Mouse (Mus musculus) MEL (cell line): ENCODE measurements around the gene Pard3b. TPM values are rescaled to one million over a fixed set of nuclear protein-coding genes. Genes with fewer than 3 reads are reported as not detected.

Experiments
- DNase-seq: peaks from one replicate; pipeline ENCODE4 v3.0.0; 2011; ENCODE audit warnings: low read depth, low spot score
- H3K27ac ChIP-seq: 2 replicates; pipeline ENCODE4 v1.5.1; 2012; ENCODE audit warnings: low read depth, mild to moderate bottlenecking, control low read depth, low read length, moderate library complexity; ENCODE audit not compliant: control insufficient read depth
- H3K27me3 ChIP-seq, 2 experiments: fragments of 150-350 bp in 1 of 2; sonication (generic) in 1 of 2; 2 replicates each; pipeline ENCODE4 v1.6.1; 2012; ENCODE audit warnings: low read length in 2 of 2, mild to moderate bottlenecking in 2 of 2, improper control_type of control experiment in 1 of 2, moderate library complexity in 1 of 2; ENCODE audit not compliant: insufficient read depth in 2 of 2, control insufficient read depth in 1 of 2
- H3K36me3 ChIP-seq, 2 experiments: 2 replicates each; pipeline ENCODE4 v1.6.1; 2012 to 2014; ENCODE audit warnings: low read length in 2 of 2, improper control_type of control experiment in 1 of 2, inconsistent platforms in 1 of 2, mild to moderate bottlenecking in 1 of 2; ENCODE audit not compliant: insufficient read depth in 2 of 2, control insufficient read depth in 1 of 2
- H3K4me1 ChIP-seq, 2 experiments: fragments of 150-350 bp in 1 of 2; sonication (generic) in 1 of 2; 2 replicates each; pipeline ENCODE4 v1.6.1; 2012; ENCODE audit warnings: low read length in 2 of 2, improper control_type of control experiment in 1 of 2, mild to moderate bottlenecking in 1 of 2; ENCODE audit not compliant: insufficient read depth in 2 of 2, control insufficient read depth in 1 of 2
- H3K4me3 ChIP-seq, 2 experiments: fragments of 150-350 bp in 1 of 2; sonication (generic) in 1 of 2; 2 replicates each; pipeline ENCODE4 v1.5.1; 2012; ENCODE audit warnings: low read depth in 2 of 2, low read length in 2 of 2, mild to moderate bottlenecking in 2 of 2, moderate library complexity in 2 of 2, control low read depth in 1 of 2, improper control_type of control experiment in 1 of 2; ENCODE audit not compliant: control insufficient read depth in 1 of 2, insufficient read depth in 1 of 2
- H3K79me2 ChIP-seq: 2 replicates; pipeline ENCODE4 v1.6.1; 2012; ENCODE audit warnings: mild to moderate bottlenecking, low read length, moderate library complexity; ENCODE audit not compliant: control insufficient read depth, poor library complexity, insufficient read depth
- H3K9ac ChIP-seq: 2 replicates; pipeline ENCODE4 v1.6.1; 2012; ENCODE audit warnings: low read depth, mild to moderate bottlenecking, control low read depth, low read length, moderate library complexity; ENCODE audit not compliant: control insufficient read depth, poor library complexity, severe bottlenecking
- H3K9me3 ChIP-seq: fragments of 150-350 bp; sonication (generic); replicated peaks from 2 replicates; pipeline ENCODE4 v1.6.1; 2012; ENCODE audit warnings: mild to moderate bottlenecking, low read length, improper control_type of control experiment, moderate library complexity; ENCODE audit not compliant: insufficient read depth
- CHD2 ChIP-seq: IDR thresholded peaks from 2 replicates; pipeline ENCODE4 v1.6.1; 2011; ENCODE audit warnings: low read length, improper control_type of control experiment
- ELF1 ChIP-seq: IDR thresholded peaks from 2 replicates; pipeline ENCODE4 v1.6.1; 2014; ENCODE audit warnings: low read depth, mild to moderate bottlenecking, inconsistent platforms, low read length, improper control_type of control experiment, moderate library complexity
- ETS1 ChIP-seq: IDR thresholded peaks from 2 replicates; pipeline ENCODE4 v1.6.1; 2012; ENCODE audit warnings: low read depth, mild to moderate bottlenecking, inconsistent platforms, low read length, improper control_type of control experiment, moderate library complexity
- GATA1 ChIP-seq: IDR thresholded peaks from 2 replicates; pipeline ENCODE4 v1.6.1; 2011; ENCODE audit warnings: low read depth, low read length, improper control_type of control experiment
- HCFC1 ChIP-seq: IDR thresholded peaks from 2 replicates; pipeline ENCODE4 v1.6.1; 2012; ENCODE audit warnings: low read depth, mild to moderate bottlenecking, inconsistent platforms, low read length, improper control_type of control experiment, moderate library complexity
- KAT2A ChIP-seq: conservative IDR thresholded peaks from 2 replicates; pipeline ENCODE4 v1.6.1; 2012; ENCODE audit warnings: low read depth, low read length, improper control_type of control experiment, inconsistent platforms
- MAZ ChIP-seq: IDR thresholded peaks from 2 replicates; pipeline ENCODE4 v1.6.1; 2012; ENCODE audit warnings: low read depth, mild to moderate bottlenecking, inconsistent platforms, low read length, improper control_type of control experiment
- MEF2A ChIP-seq: IDR thresholded peaks from 2 replicates; pipeline ENCODE4 v1.6.1; 2014; ENCODE audit warnings: low read depth, mild to moderate bottlenecking, inconsistent platforms, low read length, improper control_type of control experiment; ENCODE audit not compliant: poor library complexity, insufficient replicate concordance, severe bottlenecking; ENCODE audit errors: extremely low read depth
- MXI1 ChIP-seq: IDR thresholded peaks from 2 replicates; pipeline ENCODE4 v1.6.1; 2011; ENCODE audit warnings: mild to moderate bottlenecking, low read depth, low read length, improper control_type of control experiment
- MYC ChIP-seq: IDR thresholded peaks from 2 replicates; pipeline ENCODE4 v1.6.1; 2011; ENCODE audit warnings: low read depth, mild to moderate bottlenecking, low read length, improper control_type of control experiment, moderate library complexity
- NELFE ChIP-seq: IDR thresholded peaks from 2 replicates; pipeline ENCODE4 v1.6.1; 2011; ENCODE audit warnings: low read depth, low read length, improper control_type of control experiment
- NRF1 ChIP-seq: IDR thresholded peaks from 2 replicates; pipeline ENCODE4 v1.6.1; 2014; ENCODE audit warnings: low read depth, mild to moderate bottlenecking, inconsistent platforms, low read length, improper control_type of control experiment, moderate library complexity; ENCODE audit not compliant: poor library complexity, insufficient read depth, severe bottlenecking
- POLR2AphosphoS2 ChIP-seq: IDR thresholded peaks from 2 replicates; pipeline ENCODE4 v1.6.1; 2011; ENCODE audit warnings: low read length, improper control_type of control experiment
- RCOR1 ChIP-seq: IDR thresholded peaks from 2 replicates; pipeline ENCODE4 v1.6.1; 2012; ENCODE audit warnings: low read depth, mild to moderate bottlenecking, inconsistent platforms, low read length, improper control_type of control experiment
- SIN3A ChIP-seq: IDR thresholded peaks from 2 replicates; pipeline ENCODE4 v1.6.1; 2012; ENCODE audit warnings: low read length, improper control_type of control experiment, inconsistent platforms
- TAL1 ChIP-seq: IDR thresholded peaks from 2 replicates; pipeline ENCODE4 v1.6.1; 2012; ENCODE audit warnings: mild to moderate bottlenecking, inconsistent platforms, low read length, moderate library complexity, mixed read lengths
- TCF12 ChIP-seq: IDR thresholded peaks from 2 replicates; pipeline ENCODE4 v1.6.1; 2014; ENCODE audit warnings: low read depth, mild to moderate bottlenecking, inconsistent platforms, low read length, improper control_type of control experiment, moderate library complexity
- UBTF ChIP-seq: IDR thresholded peaks from 2 replicates; pipeline ENCODE4 v1.6.1; 2012; ENCODE audit warnings: low read depth, mild to moderate bottlenecking, inconsistent platforms, low read length, improper control_type of control experiment, moderate library complexity, borderline replicate concordance; ENCODE audit not compliant: insufficient read depth
- USF1 ChIP-seq: IDR thresholded peaks from 2 replicates; pipeline ENCODE4 v1.6.1; 2014; ENCODE audit warnings: low read depth, mild to moderate bottlenecking, inconsistent platforms, low read length, improper control_type of control experiment, moderate library complexity
- USF2 ChIP-seq, 2 experiments: IDR thresholded peaks; 2 replicates each; pipeline ENCODE4 v1.6.1; 2011 to 2012; ENCODE audit warnings: improper control_type of control experiment in 2 of 2, low read length in 2 of 2, borderline replicate concordance in 1 of 2, inconsistent platforms in 1 of 2, low read depth in 1 of 2, mild to moderate bottlenecking in 1 of 2; ENCODE audit not compliant: insufficient read depth in 1 of 2
- ZC3H11A ChIP-seq: IDR thresholded peaks from 2 replicates; pipeline ENCODE4 v1.6.1; 2012; ENCODE audit warnings: low read depth, mild to moderate bottlenecking, inconsistent platforms, low read length, improper control_type of control experiment
- ZKSCAN1 ChIP-seq: IDR thresholded peaks from 2 replicates; pipeline ENCODE4 v1.6.1; 2012; ENCODE audit warnings: low read depth, mild to moderate bottlenecking, inconsistent platforms, low read length, improper control_type of control experiment, moderate library complexity
- polyA plus RNA-seq, 2 experiments: library from polyadenylated mRNA; stranded (reverse) in 1 of 2; unstranded in 1 of 2; fragments of >175 nt in 1 of 2; fragments of >200 nt in 1 of 2; gene quantifications; 2 replicates each; pipeline versions ENCODE4 v1.2.1 to v1.2.4; 2012; ENCODE audit warnings: low replicate concordance in 2 of 2, low read depth in 1 of 2; ENCODE audit not compliant: insufficient read length in 2 of 2, insufficient read depth in 1 of 2, missing spikeins in 1 of 2
- total RNA-seq: library from RNA; depleted of rRNA; stranded (reverse); fragments of 300-350 nt; gene quantifications from 2 replicates; pipeline ENCODE4 v1.2.3, GENCODE M21; 2012

Gene Pard3b
- total and polyA plus RNA-seq, 3 experiments, result not detected

GRCm38 (mm10) chr1:62094885-62095284, 456.3 kb downstream of the Pard3b start:
- no peak overlapping the region for H3K4me3 ChIP-seq

DNA sequence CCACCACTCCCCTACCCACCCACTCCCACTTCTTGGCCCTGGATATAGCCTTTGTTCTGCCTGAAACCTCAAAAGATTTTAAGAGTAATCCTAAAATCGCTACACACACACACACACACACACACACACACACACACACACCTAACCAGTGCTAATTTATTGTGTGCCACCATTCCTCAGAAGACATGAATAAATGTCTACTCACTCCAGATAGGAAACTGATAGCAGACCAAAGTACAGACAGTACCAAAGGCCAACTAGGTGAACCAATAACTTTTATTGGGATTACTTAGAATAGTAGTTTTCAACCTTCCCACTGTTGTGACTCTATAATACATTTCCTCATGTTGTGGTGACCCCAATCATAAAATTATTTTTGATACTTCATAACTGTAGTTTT, 483.8 kb downstream of the Pard3b start:
- Histone ChIP-seq H3K79me2 (no peaks in the 10 kb centered on the region), H3K9me3 (no peaks in the 10 kb centered on the region), H3K4me1 (no peaks in the 10 kb centered on the region), H3K27ac (no peak overlapping the region), H3K36me3 (no peaks in the 10 kb centered on the region), H3K9ac (no peak overlapping the region), H3K4me3 (no peak overlapping the region), H3K27me3 (no peaks in the 10 kb centered on the region)
- no peak for DNase-seq
- TF ChIP-seq CHD2, result no peak
- TF ChIP-seq HCFC1, result no peak
- no peak for TF ChIP-seq NELFE
- TF ChIP-seq ZC3H11A, result no peak
- TF ChIP-seq NRF1, result no peak
- no peak for TF ChIP-seq RCOR1
- no peak for TF ChIP-seq POLR2AphosphoS2
- TF ChIP-seq USF2 (IDR thresholded peaks at IDR 0.05; ENCODE audit: borderline replicate concordance in 1 of 2, insufficient read depth in 1 of 2, low read depth in 1 of 2, low read length in 2 of 2), result no peak
- no peak for TF ChIP-seq MEF2A
- no peak for TF ChIP-seq ELF1
- no peak for TF ChIP-seq KAT2A
- TF ChIP-seq UBTF, result no peak
- TF ChIP-seq MAZ, result no peak
- TF ChIP-seq TAL1, result no peak
- no peak for TF ChIP-seq GATA1
- TF ChIP-seq MXI1, result no peak
- TF ChIP-seq ETS1, result no peak
- no peak for TF ChIP-seq USF1

More at GRCm38 (mm10) chr1:62094885-62095284, 456.3 kb downstream of the Pard3b start:
- no peak overlapping the region for H3K27ac ChIP-seq
- TF ChIP-seq ZKSCAN1, result no peak
- no peak for TF ChIP-seq TCF12
- no peak for TF ChIP-seq USF1
- TF ChIP-seq SIN3A, result no peak
- no peak for TF ChIP-seq GATA1
- TF ChIP-seq USF2 (IDR thresholded peaks at IDR 0.05; ENCODE audit: borderline replicate concordance in 1 of 2, insufficient read depth in 1 of 2, low read depth in 1 of 2, low read length in 2 of 2), result no peak
- no peak for TF ChIP-seq MYC
- TF ChIP-seq, all 39 proteins: peak for 0
- Histone ChIP-seq H3K9ac (no peak overlapping the region), H3K9me3 (no peaks in the 10 kb centered on the region; the same call in 1 of the 2 replicates), H3K27me3 (no peaks in the 10 kb centered on the region), H3K4me1 (no peaks in the 10 kb centered on the region), H3K36me3 (no peaks in the 10 kb centered on the region), H3K79me2 (no peaks in the 10 kb centered on the region)
- DNase-seq, result no peak
